Mouse (Mus musculus) mouse embryonic stem cell (cell line): ENCODE data around the gene Gxylt1.

Source experiments
- in situ Hi-C, 2 experiments: fragments of 300-500 bp; cut with MboI; formaldehyde crosslinking; loops; 1 replicate in 1 of 2; 3 replicates in 1 of 2; pipeline ENCODE4 v1.14.3; 2019 to 2020; ENCODE audit warnings: low sequenced_read_pairs in 2 of 2, low pct_unique_long_range_greater_than_20kb in 1 of 2, mixed read lengths in 1 of 2; ENCODE audit not compliant: unreplicated experiment in 1 of 2

The Gxylt1 gene

GRCm38 (mm10) chr15:93212617-93213016 lies 62.4 kb downstream of the Gxylt1 start:
- in situ Hi-C loops, result loop anchor here (10.0 to 25.0 kb wide), 3 partner anchors 118 to 950 kb away; no protein-coding TSS in a partner anchor

GRCm38 (mm10) chr15:93204861-93205260 lies 70.1 kb downstream of the Gxylt1 start:
- in situ Hi-C loops, result loop anchor here (25.0 kb wide), 2 partner anchors 668 to 943 kb away; no protein-coding TSS in a partner anchor

- in situ Hi-C loops, result loop anchor here (25.0 kb wide), 2 partner anchors 665 to 940 kb away; no protein-coding TSS in a partner anchor
These were observed 73.0 kb downstream of the Gxylt1 start for GRCm38 (mm10) chr15:93201956-93202355.

DNA sequence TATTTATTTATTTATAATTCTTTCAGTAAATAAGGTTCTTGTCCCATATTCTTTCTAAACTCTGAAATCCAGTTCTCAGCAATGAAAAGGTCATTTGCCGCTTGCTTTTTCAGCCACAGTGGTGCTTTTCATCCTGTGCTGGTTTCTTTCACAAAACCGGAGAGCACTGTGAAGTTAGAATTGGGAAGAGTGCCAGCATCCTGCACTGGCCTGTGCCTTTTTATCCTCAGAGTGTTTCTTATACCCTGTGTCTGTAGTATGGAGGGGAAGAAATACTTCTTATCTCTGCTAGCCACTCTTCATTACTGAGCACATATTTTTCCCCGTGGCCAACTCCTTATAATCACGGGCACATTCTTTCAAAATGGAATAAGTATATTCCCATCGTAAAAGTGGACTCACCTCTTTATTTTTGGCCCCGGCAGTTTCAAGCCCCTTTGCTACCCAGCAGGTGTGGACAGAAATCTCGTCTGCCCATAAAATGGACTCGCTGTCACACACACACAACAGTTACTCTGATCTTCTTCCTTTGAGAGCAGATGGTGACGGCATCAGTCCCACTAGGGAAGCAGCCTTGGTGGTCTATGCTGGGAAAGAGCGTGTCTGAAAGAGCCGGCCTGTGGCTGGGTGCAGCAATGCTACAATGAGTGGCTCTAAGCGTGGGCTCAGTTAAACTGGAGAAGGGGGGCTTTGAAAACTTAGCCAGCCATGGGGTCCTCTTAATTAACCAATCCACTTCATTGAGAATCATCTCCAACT lies 83.4 kb downstream of the Gxylt1 start:
- in situ Hi-C loops, result no loop called here
